Mouse (Mus musculus): ENCODE measurements around the gene Ppp1r1b.

GRCm38 (mm10) chr11:98387056-98387577 lies 38.9 kb downstream of the Ppp1r1b start:
- TF ChIP-seq CTCF (IDR thresholded peaks at IDR 0.05; ENCODE audit: low read depth) (no peak), EP300 (optimal IDR thresholded peaks at IDR 0.05) (no peak)
